Mouse (Mus musculus) midbrain, embryonic 12.5 days (tissue): ENCODE results near the gene 1700061G19Rik. TPM values are rescaled to one million over a fixed set of nuclear protein-coding genes. Genes with fewer than 3 reads are reported as not detected.
"Not testable (repeated sequence)": the region's sequence is repeated elsewhere in the genome, so short reads cannot be mapped to it uniquely, and the experiment has no call there.

Experiments
- ATAC-seq: fragments of 200-750 bp; cut with Nextera tagmentation; 2 replicates; pipeline ENCODE4 v1.8.0; 2017; ENCODE audit warnings: low read depth, moderate TSS enrichment, moderate library complexity; ENCODE audit not compliant: low FRiP score
- H3K27ac ChIP-seq: fragments of 300-500 bp; sonication (generic); replicated peaks from 2 replicates; pipeline ENCODE4 v1.5.1; 2016; ENCODE audit warnings: mild to moderate bottlenecking
- H3K27me3 ChIP-seq: fragments of 300-500 bp; sonication (generic); 2 replicates; pipeline ENCODE4 v1.6.1; 2016; ENCODE audit warnings: mild to moderate bottlenecking
- H3K36me3 ChIP-seq: fragments of 300-500 bp; sonication (generic); 2 replicates; pipeline ENCODE4 v1.6.1; 2016
- H3K4me1 ChIP-seq: fragments of 300-500 bp; sonication (generic); 2 replicates; pipeline ENCODE4 v1.6.1; 2016
- H3K4me2 ChIP-seq: fragments of 300-500 bp; sonication (generic); replicated peaks from 2 replicates; pipeline ENCODE4 v1.6.1; 2016; ENCODE audit warnings: mild to moderate bottlenecking, moderate library complexity
- H3K4me3 ChIP-seq: fragments of 300-500 bp; sonication (generic); 2 replicates; pipeline ENCODE4 v1.5.1; 2016; ENCODE audit warnings: mild to moderate bottlenecking
- H3K9ac ChIP-seq: fragments of 300-500 bp; sonication (generic); replicated peaks from 2 replicates; pipeline ENCODE4 v1.6.1; 2016; ENCODE audit warnings: mild to moderate bottlenecking, moderate library complexity
- H3K9me3 ChIP-seq: fragments of 300-500 bp; sonication (generic); 2 replicates; pipeline ENCODE4 v1.6.1; 2016; ENCODE audit warnings: mild to moderate bottlenecking
- WGBS: fragments of 180-500 bp; shearing (Covaris S2); methylation state at CpG from one replicate; pipeline ENCODE4 v1.1.7; 2016; 5-methylcytosine and 5-hydroxymethylcytosine counted together
- polyA plus RNA-seq: library from polyadenylated mRNA; unstranded; fragments of >200 nt; fragmentation: Nextera tagmentation; extraction: Ambion mirVana; gene quantifications from 2 replicates; pipeline ENCODE4 v1.2.1, GENCODE M21; 2016

The 1700061G19Rik gene
- polyA plus RNA-seq, 1 experiment from 2014 or later: 0.50 TPM

- H3K27me3 ChIP-seq: no peaks in the 10 kb centered on the region
- H3K36me3 ChIP-seq: peaks cover 86% of the 10 kb centered on the region
- no peak overlapping the region for H3K27ac ChIP-seq
- ATAC-seq: no peak
- H3K4me1 ChIP-seq: peaks cover 2% of the 10 kb centered on the region; the same call in 1 of the 2 replicates
- 92% methylated on average over 3 of the region's 3 CpGs for WGBS
- no peak overlapping the region for H3K9ac ChIP-seq
- H3K9me3 ChIP-seq: no peaks in the 10 kb centered on the region
- no peak overlapping the region for H3K4me3 ChIP-seq
- no peak overlapping the region for H3K4me2 ChIP-seq
Observed at GRCm38 (mm10) chr17:56906166-56906565, 30.9 kb downstream of the 1700061G19Rik start.

GRCm38 (mm10) chr17:56907096-56907495, 31.8 kb downstream of the 1700061G19Rik start:
- H3K4me1 ChIP-seq: peaks cover 2% of the 10 kb centered on the region; the same call in 1 of the 2 replicates
- ATAC-seq: no peak

DNA sequence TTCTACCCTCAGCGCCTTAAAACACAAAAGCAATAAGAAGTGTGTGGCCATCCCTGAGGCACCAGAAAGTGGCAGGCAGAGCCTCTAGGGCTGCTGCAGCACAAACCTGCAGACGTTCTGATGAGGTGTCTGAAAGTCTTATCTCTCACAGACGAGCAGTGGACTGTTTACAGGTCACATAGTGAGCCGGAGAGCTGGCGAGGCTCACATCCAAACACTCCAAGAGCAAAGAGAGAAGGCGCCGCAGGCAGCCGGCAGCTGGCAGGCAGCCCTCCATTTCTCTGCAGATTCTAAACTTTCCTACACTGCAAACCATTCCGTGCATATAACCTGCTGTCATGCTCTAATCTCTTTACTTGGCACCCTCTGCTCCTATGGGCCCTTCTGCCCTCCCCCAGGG, 32.6 kb downstream of the 1700061G19Rik start:
- Histone ChIP-seq H3K27ac (no peak overlapping the region), H3K36me3 (peaks cover 84% of the 10 kb centered on the region), H3K4me3 (no peak overlapping the region), H3K9ac (no peak overlapping the region), H3K4me1 (peaks cover 2% of the 10 kb centered on the region; the same call in 1 of the 2 replicates), H3K27me3 (no peaks in the 10 kb centered on the region), H3K9me3 (no peaks in the 10 kb centered on the region), H3K4me2 (no peak overlapping the region)
- WGBS: 95% methylated on average over 9 of the region's 9 CpGs
- ATAC-seq: no peak

More at GRCm38 (mm10) chr17:56907096-56907495, 31.8 kb downstream of the 1700061G19Rik start:
- Histone ChIP-seq H3K27me3 (no peaks in the 10 kb centered on the region), H3K27ac (no peak overlapping the region), H3K9ac (no peak overlapping the region), H3K4me2 (no peak overlapping the region), H3K36me3 (peaks cover 86% of the 10 kb centered on the region), H3K9me3 (no peaks in the 10 kb centered on the region), H3K4me3 (no peak overlapping the region)
- WGBS: 92% methylated on average over 5 of the region's 5 CpGs

DNA sequence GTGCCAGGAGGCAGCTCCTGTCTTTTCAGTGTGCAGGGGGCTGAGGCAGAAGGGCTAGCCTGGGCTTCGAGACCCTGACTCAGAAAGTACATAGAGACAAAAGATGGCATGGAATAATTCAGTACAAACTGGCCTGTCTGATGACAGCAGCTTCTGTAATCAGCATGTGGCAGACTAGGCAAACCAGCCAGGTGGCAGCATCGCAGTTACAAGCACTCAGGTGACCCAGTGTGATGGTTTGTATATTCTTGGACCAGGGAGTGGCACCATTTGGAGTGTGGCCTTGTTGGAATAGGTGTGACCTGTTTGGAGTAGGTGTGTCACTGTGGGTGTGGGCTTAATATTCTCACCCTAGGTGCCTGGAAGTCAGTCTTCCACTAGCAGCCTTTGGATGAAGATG, 34.5 kb downstream of the 1700061G19Rik start:
- H3K4me1 ChIP-seq, H3K27me3 ChIP-seq, ATAC-seq, H3K4me2 ChIP-seq, H3K4me3 ChIP-seq, H3K9ac ChIP-seq, H3K9me3 ChIP-seq, H3K27ac ChIP-seq: not testable (repeated sequence)
- peaks cover 84% of the 10 kb centered on the region for H3K36me3 ChIP-seq
- WGBS: 82% methylated on average over 2 of the region's 2 CpGs

DNA sequence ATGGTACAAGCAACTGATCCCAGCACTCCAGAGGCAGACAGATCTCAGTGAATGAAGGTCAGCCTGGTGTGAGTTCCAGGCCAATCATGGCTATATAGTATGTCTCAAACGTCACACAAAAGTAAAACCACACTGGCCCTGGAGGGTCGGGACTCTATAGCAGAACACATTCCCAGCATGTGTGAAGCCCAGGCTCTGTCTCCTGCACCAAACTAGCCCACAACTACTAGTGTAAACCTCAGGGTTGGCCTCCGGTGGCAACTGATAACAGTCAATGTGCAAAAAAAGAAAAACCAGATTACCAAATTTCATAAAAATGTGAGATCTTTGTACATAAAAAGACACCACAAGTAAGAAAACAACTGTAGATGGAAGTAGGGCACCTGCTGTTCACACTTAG, 37.7 kb downstream of the 1700061G19Rik start:
- Histone ChIP-seq H3K36me3 (peaks cover 90% of the 10 kb centered on the region), H3K4me1 (no peaks in the 10 kb centered on the region), H3K27ac (no peak overlapping the region), H3K27me3 (no peaks in the 10 kb centered on the region), H3K4me3 (no peak overlapping the region), H3K9ac (no peak overlapping the region), H3K9me3 (no peaks in the 10 kb centered on the region), H3K4me2 (no peak overlapping the region)
- ATAC-seq: no peak
- 87% methylated on average over 3 of the region's 3 CpGs for whole genome bisulfite sequencing

GRCm38 (mm10) chr17:56913444-56913843, 38.2 kb downstream of the 1700061G19Rik start:
- ATAC-seq: no peak
- Histone ChIP-seq H3K9me3 (no peaks in the 10 kb centered on the region), H3K4me2 (no peak overlapping the region), H3K27ac (no peak overlapping the region), H3K9ac (no peak overlapping the region), H3K4me3 (no peak overlapping the region), H3K36me3 (peaks cover 87% of the 10 kb centered on the region), H3K4me1 (no peaks in the 10 kb centered on the region), H3K27me3 (no peaks in the 10 kb centered on the region)

GRCm38 (mm10) chr17:56917166-56917565, 41.9 kb downstream of the 1700061G19Rik start:
- H3K9me3 ChIP-seq: no peaks in the 10 kb centered on the region
- H3K4me1 ChIP-seq: no peaks in the 10 kb centered on the region
- no peaks in the 10 kb centered on the region for H3K27me3 ChIP-seq
- peaks cover 88% of the 10 kb centered on the region for H3K36me3 ChIP-seq
- no peak overlapping the region for H3K4me2 ChIP-seq
- ATAC-seq: no peak
- WGBS: 90% methylated on average over 2 of the region's 2 CpGs
- no peak overlapping the region for H3K27ac ChIP-seq
- H3K9ac ChIP-seq: no peak overlapping the region
- no peak overlapping the region for H3K4me3 ChIP-seq

DNA sequence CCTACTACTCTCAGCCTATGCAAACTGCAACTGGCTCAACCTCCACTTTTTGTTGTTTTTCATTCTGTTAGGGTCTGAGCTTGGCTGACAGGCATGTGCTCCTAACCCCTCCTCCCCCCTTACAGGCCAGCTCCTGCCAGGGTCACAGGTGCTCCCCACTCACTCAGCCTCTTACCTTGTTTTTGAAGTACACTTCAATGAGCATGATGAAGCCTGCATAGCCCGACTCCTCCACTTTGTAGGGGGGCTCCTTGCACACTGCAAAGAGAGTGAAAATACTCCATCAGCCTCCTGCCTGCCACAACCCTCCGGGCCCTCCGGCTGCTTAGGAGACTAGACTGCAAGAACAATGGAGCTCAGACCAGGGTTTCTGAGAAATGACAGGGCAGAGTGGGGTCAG, 44.4 kb downstream of the 1700061G19Rik start:
- Histone ChIP-seq H3K27ac (no peak overlapping the region), H3K9ac (no peak overlapping the region), H3K4me2 (no peak overlapping the region), H3K4me1 (no peaks in the 10 kb centered on the region), H3K27me3 (no peaks in the 10 kb centered on the region), H3K4me3 (no peak overlapping the region), H3K36me3 (peaks cover 88% of the 10 kb centered on the region), H3K9me3 (no peaks in the 10 kb centered on the region)
- WGBS: 95% methylated on average over 3 of the region's 3 CpGs
- no peak for ATAC-seq

DNA sequence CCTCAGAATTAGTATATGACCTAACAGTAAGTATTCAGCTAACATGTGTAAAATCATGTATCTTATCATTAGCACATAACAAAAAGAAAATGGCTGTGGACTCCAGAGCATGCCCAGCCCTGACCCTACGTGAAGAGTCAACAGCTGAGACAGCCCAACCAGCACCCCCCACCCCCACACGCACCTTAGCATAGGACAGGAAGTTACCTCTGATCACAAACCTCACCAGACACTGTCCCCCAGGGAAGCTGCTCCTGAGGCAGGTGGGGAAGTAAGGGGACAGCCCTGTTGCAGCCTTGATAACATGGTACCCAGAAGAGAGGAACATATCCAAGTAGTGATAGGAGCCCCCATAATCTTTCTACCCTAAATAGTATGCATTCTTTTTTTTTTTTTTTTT, 50.7 kb downstream of the 1700061G19Rik start:
- ATAC-seq: no peak
- no peak overlapping the region for H3K27ac ChIP-seq
- H3K27me3 ChIP-seq: no peaks in the 10 kb centered on the region
- 96% methylated on average over 2 of the region's 2 CpGs for WGBS
- 0 out of 2 replicates have a peak, but pooled peaks cover 3% of the 10 kb centered on the region for H3K4me1 ChIP-seq
- no peak overlapping the region for H3K4me3 ChIP-seq
- no peak overlapping the region for H3K9ac ChIP-seq
- peaks cover 54% of the 10 kb centered on the region for H3K36me3 ChIP-seq
- H3K9me3 ChIP-seq: no peaks in the 10 kb centered on the region
- no peak overlapping the region for H3K4me2 ChIP-seq

DNA sequence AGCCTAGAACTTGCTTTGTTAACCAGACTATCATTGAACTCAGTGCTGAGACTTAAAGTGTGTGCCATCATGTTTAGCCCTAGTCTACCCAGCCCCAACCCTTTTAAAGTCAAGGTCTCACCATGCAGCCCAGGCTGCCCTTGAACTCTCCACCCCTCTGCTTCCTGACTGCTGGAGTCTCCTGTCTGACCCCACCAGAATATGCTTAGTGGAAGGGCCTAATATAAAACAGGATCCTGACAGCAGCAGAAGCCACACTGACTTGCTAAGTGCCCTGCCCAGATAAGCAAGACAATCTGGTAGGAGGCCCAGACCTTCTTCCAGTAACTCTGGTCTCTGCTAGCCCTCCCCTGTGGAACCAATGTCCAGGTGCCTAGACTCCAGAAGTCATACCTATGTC, 53.8 kb downstream of the 1700061G19Rik start:
- H3K36me3 ChIP-seq: peaks cover 29% of the 10 kb centered on the region
- H3K4me1 ChIP-seq: peaks cover 28% of the 10 kb centered on the region
- ATAC-seq: no peak
- no peaks in the 10 kb centered on the region for H3K9me3 ChIP-seq
- no peak overlapping the region for H3K4me2 ChIP-seq
- no peaks in the 10 kb centered on the region for H3K27me3 ChIP-seq
- no peak overlapping the region for H3K9ac ChIP-seq
- H3K27ac ChIP-seq: no peak overlapping the region
- H3K4me3 ChIP-seq: no peak overlapping the region

DNA sequence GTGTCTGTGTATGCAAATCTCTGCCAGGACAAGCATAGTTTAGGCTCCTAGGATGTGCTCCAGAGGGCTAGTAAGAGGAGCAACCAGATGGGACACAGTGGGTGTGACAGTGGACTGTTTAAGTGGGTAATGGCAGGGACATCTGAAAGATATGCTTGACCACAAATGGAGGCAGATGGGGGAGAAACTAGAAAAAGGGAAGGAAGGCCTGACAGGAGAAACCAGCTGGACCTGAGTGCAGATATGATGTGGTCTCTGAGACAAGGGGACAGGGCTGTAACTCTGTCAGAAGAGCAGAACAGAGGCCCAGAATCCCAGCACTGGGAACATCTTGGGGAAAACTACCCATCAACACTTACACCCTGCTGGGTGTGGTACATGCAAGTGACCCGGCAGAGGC, 54.3 kb downstream of the 1700061G19Rik start:
- 82% methylated on average over 1 of the region's 1 CpGs for WGBS
- no peak for ATAC-seq
- peaks cover 32% of the 10 kb centered on the region for H3K4me1 ChIP-seq

GRCm38 (mm10) chr17:56930026-56930425, 54.7 kb downstream of the 1700061G19Rik start:
- Histone ChIP-seq H3K9me3 (no peaks in the 10 kb centered on the region), H3K4me3 (no peak overlapping the region), H3K36me3 (peaks cover 19% of the 10 kb centered on the region), H3K9ac (no peak overlapping the region), H3K27me3 (no peaks in the 10 kb centered on the region), H3K4me2 (no peak overlapping the region), H3K27ac (no peak overlapping the region), H3K4me1 (peaks cover 35% of the 10 kb centered on the region)
- ATAC-seq: no peak
- WGBS: 94% methylated on average over 8 of the region's 8 CpGs

More for the DNA sequence above, 54.3 kb downstream of the 1700061G19Rik start:
- no peaks in the 10 kb centered on the region for H3K27me3 ChIP-seq
- H3K27ac ChIP-seq: no peak overlapping the region
- H3K4me2 ChIP-seq: no peak overlapping the region
- no peak overlapping the region for H3K4me3 ChIP-seq
- H3K36me3 ChIP-seq: peaks cover 24% of the 10 kb centered on the region
- H3K9me3 ChIP-seq: no peaks in the 10 kb centered on the region
- no peak overlapping the region for H3K9ac ChIP-seq

GRCm38 (mm10) chr17:56933395-56933794, 58.1 kb downstream of the 1700061G19Rik start:
- peak overlapping the region; percentile 28; the same call in 1 of the 2 replicates for H3K9ac ChIP-seq
- H3K27me3 ChIP-seq: peaks cover 10% of the 10 kb centered on the region
- ATAC-seq: no peak
- no peaks in the 10 kb centered on the region for H3K36me3 ChIP-seq
- H3K4me1 ChIP-seq: peaks cover 40% of the 10 kb centered on the region
- no peaks in the 10 kb centered on the region for H3K9me3 ChIP-seq
- H3K4me3 ChIP-seq: peak overlapping the region; percentile 97
- H3K4me2 ChIP-seq: peak overlapping the region; percentile 92
- 90% methylated on average over 2 of the region's 2 CpGs for WGBS
- H3K27ac ChIP-seq: no peak overlapping the region
